Mouse (Mus musculus): ENCODE results near the gene Pde12.

Pde12 gene

GRCm38 (mm10) chr14:26643006-26643624 lies 26.6 kb downstream of the Pde12 start:
- no peak for DNase-seq (ENCODE audit: low spot score)

GRCm38 (mm10) chr14:26639961-26640360 lies 29.7 kb downstream of the Pde12 start:
- DNase-seq (ENCODE audit: low spot score), result peak; percentile 21

GRCm38 (mm10) chr14:26639251-26639650 lies 30.4 kb downstream of the Pde12 start:
- DNase-seq (ENCODE audit: low spot score), result peak; percentile 36

DNA sequence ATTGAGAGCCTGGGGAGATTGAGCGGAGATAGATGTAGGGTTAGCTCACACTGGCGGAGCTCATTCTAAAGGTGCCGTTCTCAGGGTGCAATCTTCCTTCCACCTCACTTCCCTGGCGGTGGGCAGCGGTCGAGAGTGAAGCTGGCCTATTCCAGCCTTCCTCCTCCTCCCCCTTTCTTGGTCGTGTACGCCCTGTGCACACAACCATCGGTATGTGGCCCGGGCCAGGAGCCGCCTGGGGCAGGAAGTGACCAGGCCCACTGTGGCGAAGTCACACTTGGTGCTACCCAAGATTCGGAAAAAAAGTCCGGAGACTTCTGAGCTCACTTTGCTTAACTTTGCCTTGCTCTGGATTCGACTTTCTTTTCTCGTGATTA lies 31.0 kb downstream of the Pde12 start:
- DNase-seq (ENCODE audit: low spot score), result peak; percentile 72

DNA sequence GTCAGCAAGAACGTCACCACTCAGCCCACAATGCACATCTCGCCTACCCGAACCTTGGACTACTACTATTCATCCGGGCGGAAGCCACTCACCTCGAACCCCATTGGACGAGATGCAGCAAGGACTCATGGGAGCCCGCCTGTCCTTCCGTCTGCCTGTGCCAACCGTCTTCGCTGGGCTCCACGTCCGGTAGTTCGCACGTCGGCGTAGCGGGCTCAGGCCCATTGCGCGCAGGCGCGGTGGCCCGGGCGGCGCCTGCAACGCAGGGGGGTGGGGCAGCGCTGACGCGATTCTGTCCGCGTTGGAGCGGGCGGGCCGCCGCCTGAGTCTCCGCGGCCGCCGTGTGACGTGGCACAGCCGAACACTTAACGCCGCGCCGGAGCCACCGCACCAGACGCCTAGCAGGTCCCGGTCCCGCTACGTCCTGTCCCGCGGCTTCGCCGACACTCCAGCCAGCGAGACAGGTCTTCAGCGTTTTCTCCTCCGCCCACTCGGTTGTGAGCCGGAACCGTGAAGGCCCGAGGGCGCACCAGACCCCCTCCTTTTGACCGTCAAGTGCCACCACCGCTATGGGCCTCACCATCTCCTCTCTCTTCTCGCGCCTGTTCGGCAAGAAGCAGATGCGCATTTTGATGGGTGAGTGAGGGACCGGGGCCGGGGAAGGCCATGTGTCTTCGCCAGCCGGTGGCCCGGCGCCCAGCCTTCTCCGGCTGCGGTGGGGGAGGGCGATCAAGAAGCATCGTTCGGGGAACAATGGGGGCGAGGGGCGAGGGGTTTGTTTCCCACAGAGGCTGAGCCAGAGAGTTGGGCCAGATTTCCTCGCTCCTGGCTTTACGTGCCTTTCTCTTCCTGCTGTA lies 31.6 kb downstream of the Pde12 start, which contains the start of gene Arf4:
Arf4 (plus strand) TSS at position 224 of the 857 bp plus-strand sequence.
- DNase-seq (ENCODE audit: low spot score), result peak; percentile 98

DNA sequence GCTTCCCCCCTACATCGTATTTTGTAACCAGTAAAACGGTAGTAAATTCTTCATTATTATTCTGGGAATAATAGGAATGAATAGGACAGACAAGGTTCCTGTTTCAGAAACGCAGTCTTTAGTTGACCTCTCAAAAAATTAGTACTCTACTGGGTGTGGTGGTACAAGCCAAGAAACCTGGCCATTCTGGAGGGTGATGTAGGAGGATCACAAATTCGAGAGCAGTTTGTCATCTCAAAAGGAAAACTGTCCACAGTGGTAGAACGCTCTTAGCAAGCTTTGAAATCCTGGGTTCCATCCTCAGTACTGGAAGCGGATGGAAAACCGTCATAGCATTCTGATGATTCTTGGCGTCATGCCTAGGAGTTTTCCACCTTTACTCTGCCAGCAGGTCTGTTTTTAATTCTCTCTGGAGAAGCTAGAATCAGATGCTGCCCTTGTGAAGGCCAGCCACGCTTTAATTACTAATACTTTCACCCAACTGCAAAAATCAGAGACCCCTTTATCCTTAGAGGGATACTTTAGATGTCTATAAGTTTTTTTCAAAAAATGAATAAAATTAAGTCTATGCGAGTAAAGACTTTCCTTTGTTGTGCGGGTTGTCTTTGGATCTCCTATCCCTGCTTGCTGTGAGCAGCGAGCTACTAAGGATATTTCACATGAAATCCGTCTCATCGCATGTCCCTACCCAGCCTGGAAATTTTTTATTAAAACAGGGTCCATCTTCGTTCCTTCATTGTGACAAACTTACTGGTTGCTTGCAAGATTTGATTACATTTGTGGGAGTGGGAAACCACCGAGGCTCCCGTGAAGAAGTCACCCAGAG lies 32.4 kb downstream of the Pde12 start:
- DNase-seq (ENCODE audit: low spot score), result peak; percentile 31

- DNase-seq (ENCODE audit: low spot score), result no peak
Measured at GRCm38 (mm10) chr14:26626605-26627140, 43.0 kb downstream of the Pde12 start.

GRCm38 (mm10) chr14:26625301-26625700 lies 44.4 kb downstream of the Pde12 start:
- DNase-seq (ENCODE audit: low spot score), result no peak

GRCm38 (mm10) chr14:26610689-26611088 lies 59.0 kb downstream of the Pde12 start:
- no peak for DNase-seq (ENCODE audit: low spot score)
